Comparison of ENCODE assay signal across 29 mouse cellular contexts in the genomic region with DNA sequence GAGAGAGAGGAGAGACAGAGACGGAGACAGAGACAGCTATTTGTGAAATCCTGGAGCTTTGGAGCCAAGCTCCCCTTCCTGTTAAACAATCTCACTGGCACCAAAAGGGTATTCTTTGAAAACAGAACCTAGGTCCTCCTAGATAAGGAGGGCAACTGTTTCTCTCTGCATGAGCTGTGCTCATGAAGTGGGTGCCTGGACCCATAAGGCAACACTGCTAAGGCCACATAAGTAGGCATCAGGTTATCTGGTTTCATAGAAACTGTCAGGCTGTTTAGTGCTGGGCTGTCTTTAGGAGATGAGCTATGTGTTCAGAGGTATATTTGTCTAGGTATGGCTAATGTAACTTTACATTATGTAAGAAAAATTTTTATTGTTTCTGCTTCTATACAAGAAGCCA. TPM values are rescaled to one million over a fixed set of nuclear protein-coding genes. Genes with fewer than 3 reads are reported as not detected.
DNase-seq lines count a peak whose midpoint lies in the region; ATAC-seq lines count a peak whose summit lies in the region.
"Not testable (repeated sequence)": the region's sequence is repeated elsewhere in the genome, so short reads cannot be mapped to it uniquely, and the experiment has no call there.
"Had no signal": no experiment of that assay in that cellular context is flagged by ENCODE, and none has a peak within 500 bp of the region (broad histone marks: within the 10 kb centered on the region; RNA-seq: fewer than 3 reads in every experiment).

No protein-coding gene starts in this region.

- peaks cover 49% of the 10 kb centered on the region for H3K4me1 ChIP-seq in liver, embryonic 13.5 days (replicated peaks)
- H3K4me1 ChIP-seq in liver, embryonic 16.5 days (ENCODE audit: control insufficient read depth, low read depth, low read length): peaks cover 21% of the 10 kb centered on the region

- H3K4me2 ChIP-seq in liver, embryonic 13.5 days; liver, embryonic 16.5 days (ENCODE audit: low read depth, low read length): not testable (repeated sequence)

- peak; percentile 54; the same call in 1 of the 2 replicates for ATAC-seq in erythroblast, adult 5-6 weeks (replicated peaks; ENCODE audit: low FRiP score, poor library complexity, severe bottlenecking)
- ATAC-seq in liver, embryonic 13.5 days (ENCODE audit: low read depth): peak; percentile 86
- ATAC-seq in liver, embryonic 16.5 days (ENCODE audit: low read depth): peak; percentile 75
- ATAC-seq in megakaryocyte-erythroid progenitor cell, adult 5-6 weeks (replicated peaks; ENCODE audit: low FRiP score, low TSS enrichment, poor library complexity, severe bottlenecking): peak; percentile 98

- not testable (repeated sequence) for H3K4me3 ChIP-seq in liver, embryonic 13.5 days (replicated peaks); liver, embryonic 16.5 days (ENCODE audit: low read depth, low read length)

- H3K27ac ChIP-seq in liver, embryonic 13.5 days: peak overlapping the region; percentile 74
- H3K27ac ChIP-seq in liver, embryonic 16.5 days (ENCODE audit: low read length): peak overlapping the region; percentile 50; the same call in 1 of the 2 replicates

- not testable (repeated sequence) for H3K9me3 ChIP-seq in liver, embryonic 13.5 days (replicated peaks); liver, embryonic 16.5 days (replicated peaks; ENCODE audit: control insufficient read depth, low read length)

- not testable (repeated sequence) for H3K9ac ChIP-seq in liver, embryonic 13.5 days; liver, embryonic 16.5 days (ENCODE audit: low read depth, low read length)

- peak; percentile 67 for DNase-seq in c-Kit-positive CD71-positive TER-119-negative erythroid progenitor cells, embryonic 14.5 days (ENCODE audit: low read depth)
- DNase-seq in liver: peak; percentile 43
- peak; percentile 27 for DNase-seq in liver, embryonic 13.5 days

- not testable (repeated sequence) for H3K36me3 ChIP-seq in liver, embryonic 13.5 days; liver, embryonic 16.5 days (ENCODE audit: control insufficient read depth, insufficient read depth)

- not testable (repeated sequence) for H3K27me3 ChIP-seq in liver, embryonic 13.5 days; liver, embryonic 16.5 days (ENCODE audit: control insufficient read depth, insufficient read depth, low read depth, low read length)

- WGBS in liver, embryonic 13.5 days (ENCODE audit: insufficient replicate concordance): 13% methylated on average over 1 of the region's 1 CpGs
- WGBS in liver, embryonic 16.5 days (ENCODE audit: insufficient replicate concordance): 13% methylated on average over 1 of the region's 1 CpGs

RNA-seq across cellular contexts. Expression of gene Cd59a, which starts 8.0 kb away (rescaled TPM):
- total RNA-seq in erythroblast, adult 5-6 weeks (2015; ENCODE audit: low replicate concordance): 103 and 127 TPM in 2 replicates
- total RNA-seq in erythroblast, adult 5-6 weeks (2017; ENCODE audit: low replicate concordance): 72.6 and 76.9 TPM in 2 replicates
- 82.9 and 85.7 TPM in 2 replicates for polyA plus RNA-seq in liver, embryonic 13.5 days (2015; fragmentation: Nextera tagmentation; extraction: Ambion mirVana)
- polyA plus RNA-seq in liver, embryonic 16.5 days (2015; fragmentation: Nextera tagmentation; extraction: Ambion mirVana): 101 and 109 TPM in 2 replicates
- 8.8 and 21.7 TPM in 2 replicates for total RNA-seq in megakaryocyte-erythroid progenitor cell, adult 5-6 weeks (2014; fragmentation: Nextera tagmentation)
- 24.2 and 25.3 TPM in 2 replicates for total RNA-seq in megakaryocyte-erythroid progenitor cell, adult 5-6 weeks (2017)

RNA-seq across cellular contexts. Expression of gene Cd59b, which starts 17.9 kb away (rescaled TPM):
- total RNA-seq in erythroblast, adult 5-6 weeks (2015; ENCODE audit: low replicate concordance): 15.5 and 54.2 TPM in 2 replicates
- 6.6 and 15.5 TPM in 2 replicates for total RNA-seq in erythroblast, adult 5-6 weeks (2017; ENCODE audit: low replicate concordance)
- polyA plus RNA-seq in liver, embryonic 13.5 days (2015; fragmentation: Nextera tagmentation; extraction: Ambion mirVana): 13.1 and 13.3 TPM in 2 replicates
- 9.7 and 11.0 TPM in 2 replicates for polyA plus RNA-seq in liver, embryonic 16.5 days (2015; fragmentation: Nextera tagmentation; extraction: Ambion mirVana)
- 5.5 and 8.3 TPM in 2 replicates for total RNA-seq in megakaryocyte-erythroid progenitor cell, adult 5-6 weeks (2014; fragmentation: Nextera tagmentation)
- 23.2 and 31.1 TPM in 2 replicates for total RNA-seq in megakaryocyte-erythroid progenitor cell, adult 5-6 weeks (2017)
- total RNA-seq: hindbrain, postnatal 0 days had no signal
- polyA plus RNA-seq: C2C12; inflammation-experienced regulatory T-cells, adult 6 months had no signal

RNA-seq across cellular contexts. Expression of gene Gm10799, which starts 19.2 kb away (rescaled TPM):
- not detected in 2 replicates for total RNA-seq in erythroblast, adult 5-6 weeks (2015; ENCODE audit: low replicate concordance)
- total RNA-seq in erythroblast, adult 5-6 weeks (2017; ENCODE audit: low replicate concordance): not detected in 2 replicates
- not detected in 2 replicates for polyA plus RNA-seq in liver, embryonic 13.5 days (2015; fragmentation: Nextera tagmentation; extraction: Ambion mirVana)
- polyA plus RNA-seq in liver, embryonic 16.5 days (2015; fragmentation: Nextera tagmentation; extraction: Ambion mirVana): not detected in 2 replicates
- not detected in 2 replicates for total RNA-seq in megakaryocyte-erythroid progenitor cell, adult 5-6 weeks (2014; fragmentation: Nextera tagmentation)
- total RNA-seq in megakaryocyte-erythroid progenitor cell, adult 5-6 weeks (2017): not detected in 2 replicates
- total RNA-seq: adrenal gland, adult 18-20 months; adrenal gland, postnatal 10 days; adrenal gland, postnatal 36 days; gastrocnemius, adult 8-10 months; gastrocnemius, postnatal 25 days; heart, adult 2 months; heart, postnatal 14 days; heart, postnatal 4 days; hindbrain, postnatal 0 days had no signal
- polyA plus RNA-seq: C2C12; CD4-positive, CD25-positive, alpha-beta regulatory T cell, adult 4 months; embryonic facial prominence, embryonic 11.5 days; embryonic facial prominence, embryonic 14.5 days; forebrain, embryonic 12.5 days; forebrain, embryonic 15.5 days; gonadal fat pad, adult 2 months; heart, adult 2 months; heart, embryonic 10.5 days; heart, embryonic 13.5 days; heart, embryonic 16.5 days; hindbrain, embryonic 11.5 days; hindbrain, embryonic 14.5 days; hindbrain, postnatal 0 days; inflammation-experienced regulatory T-cells, adult 6 months; Patski had no signal

RNA-seq across cellular contexts. Expression of gene Gm10912, which starts 21.9 kb away (rescaled TPM):
- 1.5 TPM in 1 of 2 replicates, not detected in the other for total RNA-seq in erythroblast, adult 5-6 weeks (2015; ENCODE audit: low replicate concordance)
- total RNA-seq in erythroblast, adult 5-6 weeks (2017; ENCODE audit: low replicate concordance): 0.26 and 2.8 TPM in 2 replicates
- 0.06 TPM in 1 of 2 replicates, not detected in the other for polyA plus RNA-seq in liver, embryonic 13.5 days (2015; fragmentation: Nextera tagmentation; extraction: Ambion mirVana)
- polyA plus RNA-seq in liver, embryonic 16.5 days (2015; fragmentation: Nextera tagmentation; extraction: Ambion mirVana): 0.05 and 0.21 TPM in 2 replicates
- 0.98 TPM in 1 of 2 replicates, not detected in the other for total RNA-seq in megakaryocyte-erythroid progenitor cell, adult 5-6 weeks (2014; fragmentation: Nextera tagmentation)
- 0.53 TPM in 1 of 2 replicates, not detected in the other for total RNA-seq in megakaryocyte-erythroid progenitor cell, adult 5-6 weeks (2017)
- total RNA-seq: hindbrain, postnatal 0 days had no signal
- polyA plus RNA-seq: C2C12; embryonic facial prominence, embryonic 11.5 days; embryonic facial prominence, embryonic 14.5 days; forebrain, embryonic 12.5 days; forebrain, embryonic 15.5 days; heart, embryonic 10.5 days; heart, embryonic 13.5 days; heart, embryonic 16.5 days; hindbrain, embryonic 11.5 days; hindbrain, embryonic 14.5 days; hindbrain, postnatal 0 days; Patski had no signal

RNA-seq across cellular contexts. Expression of gene A930018P22Rik, which starts 35.0 kb away (rescaled TPM):
- total RNA-seq in erythroblast, adult 5-6 weeks (2015; ENCODE audit: low replicate concordance): not detected in 2 replicates
- total RNA-seq in erythroblast, adult 5-6 weeks (2017; ENCODE audit: low replicate concordance): not detected in 2 replicates
- polyA plus RNA-seq in liver, embryonic 13.5 days (2015; fragmentation: Nextera tagmentation; extraction: Ambion mirVana): 0.19 and 0.48 TPM in 2 replicates
- 0.35 and 0.56 TPM in 2 replicates for polyA plus RNA-seq in liver, embryonic 16.5 days (2015; fragmentation: Nextera tagmentation; extraction: Ambion mirVana)
- 0.42 TPM in 1 of 2 replicates, not detected in the other for total RNA-seq in megakaryocyte-erythroid progenitor cell, adult 5-6 weeks (2014; fragmentation: Nextera tagmentation)
- total RNA-seq in megakaryocyte-erythroid progenitor cell, adult 5-6 weeks (2017): not detected in 2 replicates
- polyA plus RNA-seq: CD4-positive, CD25-positive, alpha-beta regulatory T cell, adult 4 months; embryonic facial prominence, embryonic 11.5 days; embryonic facial prominence, embryonic 14.5 days; forebrain, embryonic 12.5 days; forebrain, embryonic 15.5 days; heart, adult 2 months; heart, embryonic 16.5 days; hindbrain, embryonic 11.5 days; hindbrain, embryonic 14.5 days; hindbrain, postnatal 0 days; inflammation-experienced regulatory T-cells, adult 6 months; Patski had no signal
